Mouse (Mus musculus): ENCODE data around the gene Pth2r. TPM values are rescaled to one million over a fixed set of nuclear protein-coding genes. Genes with fewer than 3 reads are reported as not detected.

Gene Pth2r
- polyA plus RNA-seq, 1 experiment from 2014 or later: not detected

Other genes starting within 250 kb of the Pth2r start
- 0.12 and 0.20 TPM in 2 replicates for gene Akr1cl, start 249.3 kb upstream of the Pth2r start, polyA plus RNA-seq (2015; fragmentation: Nextera tagmentation; extraction: Ambion mirVana)
- not detected in 2 replicates for gene Cryge, start 230.9 kb upstream of the Pth2r start, polyA plus RNA-seq (2015; fragmentation: Nextera tagmentation; extraction: Ambion mirVana)
- not detected in 2 replicates for gene Crygd, start 218.6 kb upstream of the Pth2r start, polyA plus RNA-seq (2015; fragmentation: Nextera tagmentation; extraction: Ambion mirVana)
- not detected in 2 replicates for gene Crygc, start 208.4 kb upstream of the Pth2r start, polyA plus RNA-seq (2015; fragmentation: Nextera tagmentation; extraction: Ambion mirVana)
- not detected in 2 replicates for gene Crygb, start 199.8 kb upstream of the Pth2r start, polyA plus RNA-seq (2015; fragmentation: Nextera tagmentation; extraction: Ambion mirVana)
- gene Cryga, start 178.7 kb upstream of the Pth2r start, polyA plus RNA-seq (2015; fragmentation: Nextera tagmentation; extraction: Ambion mirVana): not detected in 2 replicates
- gene Gm28845, start 162.5 kb upstream of the Pth2r start, polyA plus RNA-seq (2015; fragmentation: Nextera tagmentation; extraction: Ambion mirVana): not detected in 2 replicates
- gene D630023F18Rik, start 158.8 kb upstream of the Pth2r start, polyA plus RNA-seq (2015; fragmentation: Nextera tagmentation; extraction: Ambion mirVana): 0.31 and 0.41 TPM in 2 replicates
- 118 and 131 TPM in 2 replicates for gene Idh1, start 95.6 kb upstream of the Pth2r start, polyA plus RNA-seq (2015; fragmentation: Nextera tagmentation; extraction: Ambion mirVana)
- gene Pikfyve, start 95.4 kb upstream of the Pth2r start, polyA plus RNA-seq (2015; fragmentation: Nextera tagmentation; extraction: Ambion mirVana): 3.9 and 4.4 TPM in 2 replicates

Data from liver, embryonic 15.5 days (tissue).